Mouse (Mus musculus): Measurements from ENCODE around the gene Edem3. TPM values are rescaled to one million over a fixed set of nuclear protein-coding genes. Genes with fewer than 3 reads are reported as not detected.

Gene Edem3
- polyA plus RNA-seq, 1 experiment from 2014 or later, result 5.6 TPM

Other genes starting within 250 kb of the Edem3 start
- 2.5 and 3.0 TPM in 2 replicates for gene Fam129a, start 184.2 kb upstream of the Edem3 start, polyA plus RNA-seq (2015; fragmentation: Nextera tagmentation; extraction: Ambion mirVana)